Comparison of ENCODE assay signal across 17 mouse cellular contexts in the genomic region with DNA sequence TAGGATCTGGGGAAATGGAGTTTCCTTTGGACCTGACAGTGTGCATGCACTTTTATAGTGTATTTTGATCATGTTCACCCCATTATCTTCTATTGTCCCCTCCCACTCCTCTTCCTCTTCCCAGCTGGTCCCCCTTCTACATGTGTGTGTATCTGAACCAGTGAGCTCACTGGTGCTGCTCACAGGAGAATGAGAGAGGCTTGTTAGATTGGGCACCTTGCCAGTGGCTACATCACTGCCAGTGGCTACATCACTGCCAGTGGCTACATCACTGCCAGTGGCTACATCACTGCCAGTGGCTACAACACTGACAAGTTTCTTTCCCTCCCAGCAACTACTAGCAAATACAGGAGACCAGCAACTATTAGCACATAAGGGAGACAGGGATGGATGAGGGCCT.
DNase-seq lines count a peak whose midpoint lies in the region; ATAC-seq and TF ChIP-seq lines count a peak whose summit lies in the region.
"Had no signal": no experiment of that assay in that cellular context is flagged by ENCODE, and none has a peak within 500 bp of the region (broad histone marks: within the 10 kb centered on the region; RNA-seq: fewer than 3 reads in every experiment).

No protein-coding gene starts in this region.

- no peak overlapping the region for H3K4me2 ChIP-seq in heart, embryonic 12.5 days
- no peak overlapping the region for H3K4me2 ChIP-seq in lung, embryonic 14.5 days
- no peak overlapping the region for H3K4me2 ChIP-seq in liver, embryonic 15.5 days
- H3K4me2 ChIP-seq: kidney, embryonic 15.5 days; limb, embryonic 12.5 days; lung, embryonic 15.5 days had no signal

- peak; percentile 4 to 24 for DNase-seq in heart, postnatal 10 days
- DNase-seq in lung, embryonic 14.5 days, result peak; percentile 19
- no peak for DNase-seq in lung, postnatal 25 days (ENCODE audit: low spot score)
- peak; percentile 60 for DNase-seq in brain, embryonic 14.5 days (ENCODE audit: low read depth)
- DNase-seq in Muller cell, postnatal 12 days (ENCODE audit: inconsistent ontology term), result no peak
- DNase-seq: B cell, adult 2 months; gastrocnemius, adult 2 months; right cerebral cortex, postnatal 25 days had no signal

- H3K27me3 ChIP-seq in heart, embryonic 12.5 days (replicated peaks), result no peaks in the 10 kb centered on the region
- H3K27me3 ChIP-seq in lung, embryonic 14.5 days (ENCODE audit: insufficient read depth, low read length), result no peaks in the 10 kb centered on the region
- no peaks in the 10 kb centered on the region for H3K27me3 ChIP-seq in liver, embryonic 15.5 days
- H3K27me3 ChIP-seq: lung, embryonic 15.5 days had no signal

- no peak for TF ChIP-seq POLR2A in brain, embryonic 14.5 days (IDR thresholded peaks at IDR 0.05; ENCODE audit: borderline replicate concordance, extremely low read depth, insufficient read depth, insufficient read length, poor library complexity, severe bottlenecking)

- H3K36me3 ChIP-seq in heart, embryonic 12.5 days, result no peaks in the 10 kb centered on the region
- H3K36me3 ChIP-seq in lung, embryonic 14.5 days (ENCODE audit: insufficient read depth), result no peaks in the 10 kb centered on the region
- no peaks in the 10 kb centered on the region for H3K36me3 ChIP-seq in liver, embryonic 15.5 days (replicated peaks)
- H3K36me3 ChIP-seq: hindbrain, embryonic 10.5 days; kidney, embryonic 15.5 days; limb, embryonic 12.5 days; lung, embryonic 15.5 days had no signal

- peaks cover 10% of the 10 kb centered on the region; the same call in 1 of the 2 replicates for H3K4me1 ChIP-seq in heart, embryonic 12.5 days (replicated peaks)
- no peaks in the 10 kb centered on the region for H3K4me1 ChIP-seq in lung, embryonic 14.5 days (ENCODE audit: insufficient read depth)
- peaks cover 38% of the 10 kb centered on the region for H3K4me1 ChIP-seq in liver, embryonic 15.5 days (replicated peaks)
- H3K4me1 ChIP-seq: lung, embryonic 15.5 days had no signal

- H3K27ac ChIP-seq in heart, embryonic 12.5 days (ENCODE audit: poor library complexity, severe bottlenecking), result no peak overlapping the region
- no peak overlapping the region for H3K27ac ChIP-seq in lung, embryonic 14.5 days (ENCODE audit: low read depth)
- 0 out of 2 replicates have a peak overlapping the region, but pooled peaks have one; percentile 11 for H3K27ac ChIP-seq in liver, embryonic 15.5 days (replicated peaks)
- H3K27ac ChIP-seq: gastrocnemius, adult 2 months; kidney, embryonic 15.5 days; left cerebral cortex, adult 2 months; limb, embryonic 12.5 days; lung, embryonic 15.5 days had no signal

- no peak overlapping the region for H3K9ac ChIP-seq in heart, embryonic 12.5 days
- H3K9ac ChIP-seq in lung, embryonic 14.5 days, result no peak overlapping the region
- no peak overlapping the region for H3K9ac ChIP-seq in liver, embryonic 15.5 days
- H3K9ac ChIP-seq: kidney, embryonic 15.5 days; limb, embryonic 12.5 days; lung, embryonic 15.5 days had no signal

- intact Hi-C loops in heart, postnatal 10 days (cut with DNase I), result no loop called here

- no peaks in the 10 kb centered on the region for H3K9me3 ChIP-seq in heart, embryonic 12.5 days (replicated peaks)
- H3K9me3 ChIP-seq in lung, embryonic 14.5 days (ENCODE audit: low read depth, low read length), result no peaks in the 10 kb centered on the region
- H3K9me3 ChIP-seq in liver, embryonic 15.5 days (replicated peaks), result no peaks in the 10 kb centered on the region
- H3K9me3 ChIP-seq: hindbrain, embryonic 10.5 days; kidney, embryonic 15.5 days; limb, embryonic 12.5 days; lung, embryonic 15.5 days had no signal

- no peak for ATAC-seq in heart, embryonic 12.5 days (ENCODE audit: insufficient number of reproducible peaks, low FRiP score)
- no peak for ATAC-seq in lung, embryonic 14.5 days (ENCODE audit: insufficient read depth)
- ATAC-seq in liver, embryonic 15.5 days (ENCODE audit: insufficient read depth), result no peak
- ATAC-seq: forebrain, embryonic 16.5 days; inflammation-experienced regulatory T-cells, adult 6 months had no signal

- no peak overlapping the region for H3K4me3 ChIP-seq in heart, embryonic 12.5 days
- H3K4me3 ChIP-seq in lung, embryonic 14.5 days (ENCODE audit: low read depth, low read length), result no peak overlapping the region
- no peak overlapping the region for H3K4me3 ChIP-seq in liver, embryonic 15.5 days (replicated peaks)
- H3K4me3 ChIP-seq: gastrocnemius, adult 2 months; hindbrain, embryonic 10.5 days; kidney, embryonic 15.5 days; left cerebral cortex, adult 2 months; limb, embryonic 12.5 days; lung, embryonic 15.5 days had no signal

- TF ChIP-seq CTCF in lung, embryonic 14.5 days (IDR thresholded peaks at IDR 0.05; ENCODE audit: low read depth), result no peak
- TF ChIP-seq CTCF in brain, embryonic 14.5 days (IDR thresholded peaks at IDR 0.05; ENCODE audit: borderline replicate concordance, extremely low read depth, insufficient read depth, insufficient read length), result no peak

Comparison
In these comparisons a context has a peak if more than half of its experiments do, and no peak if none do; other contexts are left out.
1. DNase-seq: peak in heart, postnatal 10 days (2 of 2), lung, embryonic 14.5 days (single experiment) and brain, embryonic 14.5 days (single experiment); none in lung, postnatal 25 days (single experiment) and Muller cell, postnatal 12 days (single experiment).